Mouse (Mus musculus): ENCODE results near the gene Patz1.

Gene Patz1

GRCm38 (mm10) chr11:3292062-3292421 lies 3.4 kb downstream of the Patz1 start:
- peak; percentile 60 for DNase-seq (ENCODE audit: low read depth, low spot score)

DNA sequence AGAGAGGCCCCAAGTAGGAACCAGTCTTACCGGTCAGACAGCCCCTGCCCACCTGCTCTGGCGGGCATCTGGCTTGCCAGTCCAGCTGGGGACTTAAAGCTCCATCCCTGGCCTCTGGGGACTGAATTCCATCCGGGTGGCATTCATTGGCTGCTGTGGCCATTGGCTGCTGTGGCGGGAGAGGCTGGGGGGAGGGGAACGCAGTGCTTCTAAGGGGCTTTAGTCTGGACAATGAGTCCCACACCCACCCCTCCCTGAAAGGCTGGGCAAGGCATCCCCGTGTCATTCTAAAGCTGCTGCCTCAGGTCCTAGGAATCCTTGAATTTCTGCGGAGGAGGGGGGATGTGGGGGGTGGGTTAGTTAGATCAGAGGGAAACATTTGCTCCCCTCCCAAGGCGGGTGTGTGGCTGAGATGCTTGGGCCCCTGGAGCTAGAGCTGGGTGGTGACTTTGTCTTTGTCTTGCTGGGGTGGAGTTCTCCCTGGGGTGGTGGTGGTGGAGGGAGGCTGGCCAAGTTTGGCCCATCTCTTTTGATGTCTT lies 4.1 kb downstream of the Patz1 start:
- peak; percentile 61 for DNase-seq (ENCODE audit: low read depth, low spot score)

GRCm38 (mm10) chr11:3293361-3293760 lies 4.7 kb downstream of the Patz1 start:
- DNase-seq (ENCODE audit: low read depth, low spot score): no peak

- DNase-seq (ENCODE audit: low read depth, low spot score): no peak
Measured at GRCm38 (mm10) chr11:3294641-3295040, 6.0 kb downstream of the Patz1 start.

- no peak for DNase-seq (ENCODE audit: low read depth, low spot score)
Measured at GRCm38 (mm10) chr11:3296056-3296455, 7.4 kb downstream of the Patz1 start.

GRCm38 (mm10) chr11:3297871-3298812 lies 9.5 kb downstream of the Patz1 start:
- no peak for DNase-seq (ENCODE audit: low read depth, low spot score)

- no peak for DNase-seq (ENCODE audit: low read depth, low spot score)
Measured at GRCm38 (mm10) chr11:3298813-3299185, 10.1 kb downstream of the Patz1 start.

GRCm38 (mm10) chr11:3301075-3301474 lies 12.4 kb downstream of the Patz1 start:
- DNase-seq (ENCODE audit: low read depth, low spot score): no peak

DNA sequence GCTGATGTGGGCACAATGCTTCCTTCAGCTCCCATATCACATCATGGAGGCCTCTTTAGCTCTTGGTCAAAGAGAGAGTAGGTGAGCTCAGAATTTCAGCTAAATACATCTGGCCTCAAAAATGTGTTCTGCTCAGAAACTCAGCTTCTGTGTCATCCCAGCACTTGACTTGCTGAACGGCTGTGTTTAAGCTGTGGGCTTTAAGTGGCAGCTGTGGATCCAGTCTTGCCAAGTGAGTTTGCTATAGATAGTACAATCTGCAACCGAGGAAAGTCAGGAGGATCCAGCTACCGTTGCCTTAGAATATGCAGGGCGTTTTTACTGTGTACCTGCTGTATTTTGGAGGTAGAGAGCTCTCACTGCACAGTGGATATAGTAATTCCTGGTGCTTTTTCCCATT lies 13.7 kb downstream of the Patz1 start:
- no peak for DNase-seq (ENCODE audit: low read depth, low spot score)

GRCm38 (mm10) chr11:3302792-3303191 lies 14.1 kb downstream of the Patz1 start:
- DNase-seq (ENCODE audit: low read depth, low spot score): no peak

DNA sequence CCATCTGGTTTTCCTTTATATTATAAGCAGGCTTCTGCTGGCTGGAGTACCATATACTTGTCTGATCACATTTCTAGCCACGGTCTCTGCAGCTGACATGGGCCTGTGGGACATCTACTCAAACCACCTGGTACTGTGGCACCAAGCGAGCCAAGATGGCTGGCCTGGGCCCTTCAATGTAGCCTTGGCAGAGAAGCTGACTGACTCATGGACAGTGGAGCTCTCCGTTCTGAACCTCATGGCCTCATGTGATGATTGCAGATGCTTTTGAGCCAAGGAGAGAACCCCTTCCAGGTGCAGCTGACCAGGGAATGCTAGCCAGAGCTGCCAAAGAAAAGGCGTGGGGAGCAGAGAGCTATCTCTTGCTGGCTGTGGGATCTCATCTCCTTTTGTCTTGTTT lies 17.1 kb downstream of the Patz1 start:
- no peak for DNase-seq (ENCODE audit: low read depth, low spot score)

GRCm38 (mm10) chr11:3307875-3308274 lies 19.2 kb downstream of the Patz1 start:
- DNase-seq (ENCODE audit: low read depth, low spot score): no peak

- DNase-seq (ENCODE audit: low read depth, low spot score): no peak
Measured at GRCm38 (mm10) chr11:3309884-3310283, 21.2 kb downstream of the Patz1 start.

GRCm38 (mm10) chr11:3310789-3311585 lies 22.3 kb downstream of the Patz1 start:
- no peak for DNase-seq (ENCODE audit: low read depth, low spot score)

GRCm38 (mm10) chr11:3311586-3312347 lies 23.1 kb downstream of the Patz1 start:
- DNase-seq (ENCODE audit: low read depth, low spot score): no peak

GRCm38 (mm10) chr11:3313294-3313693 lies 24.6 kb downstream of the Patz1 start:
- no peak for DNase-seq (ENCODE audit: low read depth, low spot score)

DNA sequence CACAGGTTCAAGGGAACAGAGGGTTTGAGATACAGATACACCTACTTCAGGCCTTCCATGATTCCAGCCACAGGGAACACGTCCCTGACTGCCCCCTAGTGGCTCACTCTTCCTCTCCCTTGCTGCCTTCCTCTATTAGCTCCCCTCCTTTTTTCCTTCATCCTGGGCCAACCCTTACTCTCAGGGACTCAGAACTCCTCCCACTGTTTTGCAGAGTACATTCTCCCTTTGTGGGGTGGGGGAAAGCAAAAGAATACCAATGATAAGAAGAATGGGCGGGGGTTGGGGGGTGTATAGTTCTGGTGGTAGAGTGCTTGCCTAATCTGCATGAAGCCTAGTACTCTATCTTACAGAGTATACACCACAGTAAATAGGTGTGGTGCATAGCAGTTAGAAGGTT lies 25.5 kb downstream of the Patz1 start:
- DNase-seq (ENCODE audit: low read depth, low spot score): peak; percentile 35

GRCm38 (mm10) chr11:3318286-3318685 lies 29.6 kb downstream of the Patz1 start:
- DNase-seq (ENCODE audit: low read depth, low spot score): no peak

DNA sequence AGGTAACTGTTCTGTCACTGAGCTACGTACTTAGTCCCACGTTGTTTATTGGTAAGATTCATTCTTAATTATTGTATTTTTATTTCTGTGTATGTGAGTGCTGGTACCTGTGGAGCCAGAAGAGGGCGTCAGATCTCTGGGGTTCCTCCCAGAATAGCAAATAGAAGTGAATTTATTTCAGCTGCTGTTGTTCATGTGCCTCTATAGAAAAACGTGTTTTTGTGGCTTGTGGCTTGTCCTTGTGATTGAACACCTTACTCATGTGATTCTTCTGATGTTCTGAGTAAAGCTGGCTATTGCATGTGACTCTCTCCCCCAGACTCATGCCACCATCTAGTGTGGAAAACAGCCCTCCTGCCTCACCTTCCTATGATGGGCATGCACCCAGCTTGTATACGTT lies 39.6 kb downstream of the Patz1 start:
- no peak for DNase-seq (ENCODE audit: low read depth, low spot score)

GRCm38 (mm10) chr11:3328806-3329775 lies 40.4 kb downstream of the Patz1 start:
- DNase-seq (ENCODE audit: low read depth, low spot score): no peak
